Mouse (Mus musculus) kidney, postnatal 10 days (tissue): ENCODE results near the gene Rps6ka1.

Source experiments
- DNase-seq: peaks from one replicate; pipeline ENCODE4 v3.0.0; 2021; ENCODE audit warnings: mixed read lengths

Rps6ka1 gene

GRCm38 (mm10) chr4:133817356-133817755 lies 70.2 kb downstream of the Rps6ka1 start:
- no peak for DNase-seq

GRCm38 (mm10) chr4:133816504-133816875 lies 71.1 kb downstream of the Rps6ka1 start:
- DNase-seq, result no peak

- DNase-seq, result peak; percentile 50
These were observed 71.7 kb downstream of the Rps6ka1 start for GRCm38 (mm10) chr4:133815635-133816503.

- DNase-seq, result no peak
These were observed 72.6 kb downstream of the Rps6ka1 start for GRCm38 (mm10) chr4:133814804-133815515.

- DNase-seq, result peak; percentile 97
These were observed 73.4 kb downstream of the Rps6ka1 start for GRCm38 (mm10) chr4:133813992-133814803.

GRCm38 (mm10) chr4:133813174-133813991 lies 74.2 kb downstream of the Rps6ka1 start:
- DNase-seq, result peak; percentile 98

GRCm38 (mm10) chr4:133804401-133805263 lies 83.0 kb downstream of the Rps6ka1 start:
- no peak for DNase-seq

GRCm38 (mm10) chr4:133800589-133800988 lies 87.0 kb downstream of the Rps6ka1 start:
- DNase-seq, result no peak
